Mouse (Mus musculus): ENCODE results near the gene Olfr1325. TPM values are rescaled to one million over a fixed set of nuclear protein-coding genes. Genes with fewer than 3 reads are reported as not detected.

The Olfr1325 gene
- polyA plus RNA-seq (2012; rRNA removed) = not detected in 2 replicates

DNA sequence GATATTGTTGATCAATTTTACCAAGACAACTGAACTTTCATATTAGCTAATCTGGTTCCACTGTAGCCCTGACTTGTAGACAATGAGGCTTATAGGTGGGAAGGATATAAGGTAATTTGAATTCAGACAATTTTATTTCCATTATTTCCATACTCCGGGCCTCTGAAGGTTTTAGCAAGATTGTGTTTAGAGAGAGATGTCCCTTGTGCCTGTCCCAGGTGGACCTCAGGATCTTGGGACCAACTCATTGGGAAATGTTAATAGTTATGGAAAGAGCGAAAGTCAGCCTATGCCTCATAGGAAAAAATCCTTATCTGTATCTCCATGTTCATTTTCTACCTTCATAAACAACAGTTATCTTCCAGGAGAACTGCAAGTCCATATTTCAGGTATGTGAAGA is at the start of gene Olfr1325:
Gene Olfr1325, plus strand, starts transcription at position 301 of the 400 bp plus-strand sequence.

DNA sequence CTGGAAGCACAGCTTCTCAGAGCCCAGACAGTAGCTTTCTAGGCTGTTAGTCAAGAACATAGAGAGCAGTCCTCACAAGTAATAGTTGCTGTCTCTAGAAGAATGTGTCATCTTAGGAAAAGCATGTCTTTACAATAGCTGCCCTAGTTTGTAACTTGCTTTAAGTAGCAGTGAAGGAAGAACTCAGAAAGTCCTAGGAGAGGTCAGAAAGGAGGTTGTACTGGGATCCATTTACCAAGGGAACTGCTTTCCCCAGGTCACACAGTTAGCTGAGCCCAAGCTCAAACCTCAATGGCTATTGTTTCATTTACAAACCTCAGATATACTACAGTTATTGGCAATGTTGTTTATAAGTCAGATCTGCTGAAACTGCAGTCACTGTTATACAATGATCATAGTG is 17.7 kb upstream of the Olfr1325 start, which contains the start of gene Olfr1326-ps1:
Gene Olfr1326-ps1, minus strand, starts transcription at position 101 of the 400 bp plus-strand sequence.

DNA sequence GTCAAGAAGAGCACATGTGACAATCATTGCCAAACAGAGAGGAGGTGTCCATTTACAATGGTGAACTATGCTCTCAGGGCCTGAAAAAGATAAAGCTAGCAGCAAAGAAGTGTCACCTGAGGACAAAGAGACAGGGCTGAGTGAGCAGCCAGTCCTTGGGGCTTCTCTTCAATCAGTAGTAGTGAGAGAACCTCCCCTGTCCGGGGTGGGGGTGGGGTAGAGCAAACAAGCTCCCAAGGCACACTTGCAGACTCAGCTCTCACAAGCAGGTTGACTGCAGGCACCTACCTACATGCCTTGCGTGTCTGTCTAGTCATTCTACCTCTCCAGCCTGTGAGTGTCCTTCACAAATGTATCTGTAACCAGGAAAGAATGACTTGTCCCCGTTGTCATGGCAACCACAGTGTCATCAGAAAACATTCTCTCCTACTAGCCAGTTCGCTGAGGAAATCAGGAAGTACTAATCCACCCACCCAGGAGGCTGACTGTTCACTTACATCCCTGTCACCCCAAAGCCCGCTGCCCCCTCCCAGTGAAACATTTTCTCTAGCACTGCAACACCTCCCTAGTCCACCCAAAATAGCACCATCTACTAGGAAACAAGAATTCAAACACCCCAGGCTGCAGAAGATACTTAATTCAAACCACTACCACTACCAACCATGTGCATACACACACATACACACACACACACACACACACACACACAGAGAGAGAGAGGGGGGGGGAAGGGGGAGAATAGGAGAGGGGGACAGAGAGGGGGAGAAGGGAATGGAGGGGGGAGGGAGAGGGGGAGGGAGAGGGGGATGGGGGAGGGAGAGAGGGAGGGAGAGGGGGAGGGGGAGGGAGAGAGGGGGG is 53.2 kb downstream of the Olfr1325 start, which contains the start of gene Gm5640:
Gene Gm5640, minus strand, starts transcription at position 170 of the 858 bp plus-strand sequence.

Other genes starting within 250 kb of the Olfr1325 start
- gene Lage3, start 239.1 kb upstream of the Olfr1325 start, polyA plus RNA-seq (2012; rRNA removed) = 96.9 and 108 TPM in 2 replicates
- gene Ubl4a, start 219.5 kb upstream of the Olfr1325 start, polyA plus RNA-seq (2012; rRNA removed) = 31.9 and 46.3 TPM in 2 replicates
- 2.3 and 8.5 TPM in 2 replicates for gene Slc10a3, start 219.3 kb upstream of the Olfr1325 start, polyA plus RNA-seq (2012; rRNA removed)
- 18.5 and 27.2 TPM in 2 replicates for gene Fam3a, start 199.4 kb upstream of the Olfr1325 start, polyA plus RNA-seq (2012; rRNA removed)
- 23.5 and 46.1 TPM in 2 replicates for gene Ikbkg, start 199.4 kb upstream of the Olfr1325 start, polyA plus RNA-seq (2012; rRNA removed)
- 31.7 and 41.7 TPM in 2 replicates for gene G6pdx, start 163.5 kb upstream of the Olfr1325 start, polyA plus RNA-seq (2012; rRNA removed)
- gene Gm6880, start 111.3 kb upstream of the Olfr1325 start, polyA plus RNA-seq (2012; rRNA removed) = 0.12 TPM in 1 of 2 replicates, not detected in the other
- gene Olfr1326-ps1, start 17.8 kb upstream of the Olfr1325 start, polyA plus RNA-seq (2012; rRNA removed) = not detected in 2 replicates
- 0.05 and 0.06 TPM in 2 replicates for gene Gm5640, start 53.0 kb downstream of the Olfr1325 start, polyA plus RNA-seq (2012; rRNA removed)
- gene Gm6890, start 148.2 kb downstream of the Olfr1325 start, polyA plus RNA-seq (2012; rRNA removed) = not detected in 2 replicates
- not detected in 2 replicates for gene Gm5936, start 244.5 kb downstream of the Olfr1325 start, polyA plus RNA-seq (2012; rRNA removed)